8 mouse cellular contexts compared by ENCODE assay signal in genomic region chr12:35824587-35824987, GRCm38 (mm10).
DNase-seq lines count a peak whose midpoint lies in the region; ATAC-seq and TF ChIP-seq lines count a peak whose summit lies in the region.

No protein-coding gene starts in this region.

- H3K27ac ChIP-seq in heart, adult 2 months = no peak overlapping the region

- no peaks in the 10 kb centered on the region for H3K79me2 ChIP-seq in heart, adult 2 months (replicated peaks; ENCODE audit: control insufficient read depth, insufficient read depth, low read length)

- 26% methylated on average over 5 of the region's 5 CpGs for WGBS in heart, adult 2 months

- no peak for TF ChIP-seq POLR2A in heart, adult 2 months (IDR thresholded peaks at IDR 0.05; ENCODE audit: insufficient read depth, low read depth, low read length)
- no peak for TF ChIP-seq POLR2A in brain, embryonic 14.5 days (IDR thresholded peaks at IDR 0.05; ENCODE audit: borderline replicate concordance, extremely low read depth, insufficient read depth, insufficient read length, poor library complexity, severe bottlenecking)

- no peaks in the 10 kb centered on the region; the same call in 1 of the 2 replicates for H3K4me1 ChIP-seq in heart, adult 2 months (ENCODE audit: control insufficient read depth, insufficient read depth, low read length)

- no peak for TF ChIP-seq EP300 in heart, adult 2 months (IDR thresholded peaks at IDR 0.05; ENCODE audit: insufficient read depth, low read depth, low read length)

- H3K27me3 ChIP-seq in heart, adult 2 months (ENCODE audit: control insufficient read depth, insufficient read depth, low read length) = no peaks in the 10 kb centered on the region

- H3K4me3 ChIP-seq in heart, adult 2 months = no peak overlapping the region

- H3K9ac ChIP-seq in heart, adult 2 months (ENCODE audit: low read depth, low read length) = no peak overlapping the region

- peak in 1 of 2 experiments; percentile 37 for DNase-seq in heart, adult 2 months
- no peak for DNase-seq in heart, adult 9 months (ENCODE audit: low spot score in 2 of 2)
- DNase-seq in brain, embryonic 14.5 days (ENCODE audit: low read depth) = peak; percentile 77
- peak; percentile 18 to 20 for DNase-seq in heart, postnatal 10 days
- DNase-seq in thymus, adult 18-20 months = no peak
- DNase-seq in right cerebral cortex, postnatal 4 days = no peak
- DNase-seq in spleen, postnatal 36 days (ENCODE audit: low spot score in 2 of 2) = no peak

- intact Hi-C loops in heart, adult 2 months (cut with DNase I) = no loop called here
- intact Hi-C loops in heart, postnatal 10 days (cut with DNase I) = no loop called here

- 0 out of 2 replicates have a peak, but pooled peaks have one; percentile 4 for TF ChIP-seq CTCF in heart, adult 2 months (IDR thresholded peaks at IDR 0.05)
- no peak for TF ChIP-seq CTCF in brain, embryonic 14.5 days (IDR thresholded peaks at IDR 0.05; ENCODE audit: borderline replicate concordance, extremely low read depth, insufficient read depth, insufficient read length)

- H3K36me3 ChIP-seq in heart, adult 2 months (ENCODE audit: control insufficient read depth, insufficient read depth, low read length) = no peaks in the 10 kb centered on the region; the same call in 1 of the 2 replicates

- ATAC-seq in megakaryocyte progenitor cell, adult 5-6 weeks (replicated peaks; ENCODE audit: poor library complexity) = peak; percentile 56

Comparison
In these comparisons a context has a peak if more than half of its experiments do, and no peak if none do; other contexts are left out.
1. DNase-seq: peak in brain, embryonic 14.5 days (single experiment) and heart, postnatal 10 days (2 of 2); none in heart, adult 9 months (0 of 2), thymus, adult 18-20 months (0 of 2), right cerebral cortex, postnatal 4 days (single experiment) and spleen, postnatal 36 days (0 of 2).